Mouse (Mus musculus) liver, embryonic 14.5 days (tissue): Measurements from ENCODE around the gene Pfdn4.

Experiments
- CTCF ChIP-seq: IDR thresholded peaks from 2 replicates; pipeline ENCODE4 v1.5.1; 2016; ENCODE audit warnings: antibody characterized with exemption, low read depth, control low read depth
- EP300 ChIP-seq: IDR thresholded peaks from 2 replicates; pipeline ENCODE4 v1.6.1; 2016; ENCODE audit warnings: antibody characterized with exemption, low read depth

DNA sequence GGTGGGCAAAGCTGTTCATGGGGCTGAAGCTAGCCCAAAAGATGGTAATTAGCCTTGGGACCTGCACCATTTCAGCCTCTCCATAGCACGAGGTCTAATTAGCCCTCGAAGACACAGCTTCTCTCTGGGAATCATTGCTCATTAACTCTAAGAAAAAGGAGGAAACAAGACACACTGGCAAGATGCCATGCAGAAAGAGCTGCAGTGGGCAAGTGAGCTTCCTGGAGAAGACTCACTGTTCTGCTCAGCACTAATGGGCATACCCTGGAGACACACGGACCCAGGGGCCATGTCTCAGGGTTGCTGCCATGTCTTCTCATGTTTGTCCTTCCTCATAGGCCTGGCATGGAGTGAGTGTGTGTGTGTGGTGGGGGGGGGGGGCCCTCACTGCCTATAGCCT lies 47.9 kb downstream of the Pfdn4 start:
- TF ChIP-seq CTCF, result no peak
- TF ChIP-seq EP300, result no peak
